Mouse (Mus musculus) thymus, adult 2 months (tissue): ENCODE measurements at regions not wholly inside any gene's neighbourhood (a gene's known extent, or its start where the extent isn't known, plus 50 kb on each side); places are given as distances from the start of the nearest gene placed in this dataset.

Experiments used
- DNase-seq: peaks from one replicate; pipeline ENCODE4 v3.0.0; 2021
- H3K27ac ChIP-seq: fragments of 200-500 bp; 2 replicates; pipeline ENCODE4 v1.5.1; 2012; ENCODE audit warnings: low read length, control low read depth; ENCODE audit not compliant: control insufficient read depth, insufficient read depth
- H3K27me3 ChIP-seq: fragments of 200-500 bp; 2 replicates; pipeline ENCODE4 v1.6.1; 2012; ENCODE audit warnings: mild to moderate bottlenecking, low read length, moderate library complexity, mixed read lengths; ENCODE audit not compliant: control insufficient read depth, insufficient read depth
- H3K36me3 ChIP-seq: fragments of 200-500 bp; 2 replicates; pipeline ENCODE4 v1.6.1; 2012; ENCODE audit warnings: mild to moderate bottlenecking, low read length, moderate library complexity; ENCODE audit not compliant: control insufficient read depth, insufficient read depth
- H3K4me1 ChIP-seq: fragments of 200-500 bp; replicated peaks from 2 replicates; pipeline ENCODE4 v1.6.1; 2012; ENCODE audit warnings: low read length; ENCODE audit not compliant: control insufficient read depth, insufficient read depth
- H3K4me3 ChIP-seq: fragments of 200-500 bp; 2 replicates; pipeline ENCODE4 v1.5.1; 2012; ENCODE audit warnings: mild to moderate bottlenecking, low read length, control low read depth, moderate library complexity; ENCODE audit not compliant: control insufficient read depth, insufficient read depth
- CTCF ChIP-seq: fragments of 200-500 bp; IDR thresholded peaks from 2 replicates; pipeline ENCODE4 v1.5.1; 2012; ENCODE audit warnings: mild to moderate bottlenecking, control low read depth, low read length, moderate library complexity, borderline replicate concordance; ENCODE audit not compliant: control insufficient read depth, poor library complexity, insufficient read depth; ENCODE audit errors: extremely low read depth
- POLR2A ChIP-seq: fragments of 200-500 bp; IDR thresholded peaks from 2 replicates; pipeline ENCODE4 v1.6.1; 2012; ENCODE audit warnings: mild to moderate bottlenecking, low read length, control low read depth, moderate library complexity; ENCODE audit not compliant: control insufficient read depth, poor library complexity, insufficient read depth; ENCODE audit errors: extremely low read depth
- WGBS: fragments of 180-500 bp; shearing (Covaris S2); methylation state at CpG from one replicate; pipeline ENCODE4 v1.1.7; 2018; 5-methylcytosine and 5-hydroxymethylcytosine counted together

DNA sequence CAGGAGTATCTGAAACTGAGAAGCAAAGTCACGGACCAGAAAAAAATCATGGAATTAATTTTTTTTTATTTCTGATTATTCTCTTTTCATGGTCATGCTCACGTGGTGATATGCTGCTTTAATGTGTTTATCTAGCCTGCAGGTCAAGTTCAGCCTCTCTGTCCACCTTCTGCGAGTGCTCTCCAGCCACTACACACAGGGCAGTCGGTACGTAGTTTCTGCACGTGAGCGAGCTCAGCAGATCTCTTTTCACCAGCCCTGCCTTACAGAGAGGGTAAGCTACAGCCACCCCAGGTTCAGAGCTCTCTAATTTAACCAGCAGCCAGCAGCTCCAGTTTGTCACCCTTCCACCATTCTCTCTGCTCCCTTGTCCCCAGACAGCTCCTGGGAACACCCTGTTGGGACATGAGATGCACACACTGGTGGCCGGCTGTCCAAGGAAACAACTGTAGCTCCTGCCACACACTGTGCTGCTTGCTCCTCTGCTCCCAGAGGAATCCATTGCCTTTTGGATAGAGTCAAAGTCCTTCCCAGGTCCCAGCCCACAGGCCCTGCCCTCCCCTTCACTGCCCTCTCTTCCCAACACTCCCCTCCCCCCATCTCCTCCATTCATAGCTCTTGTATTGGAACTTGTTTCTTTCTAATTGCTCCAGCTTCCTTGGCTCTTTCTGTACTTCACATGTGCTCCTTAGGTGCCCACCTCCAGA lies 97.7 kb upstream of the Sall1 start:
- 86% methylated on average over 8 of the region's 8 CpGs for WGBS
- no peaks in the 10 kb centered on the region for H3K36me3 ChIP-seq
- no peak for DNase-seq
- no peak overlapping the region for H3K4me3 ChIP-seq
- no peaks in the 10 kb centered on the region for H3K4me1 ChIP-seq
- no peaks in the 10 kb centered on the region for H3K27me3 ChIP-seq
- no peak for TF ChIP-seq CTCF
- no peak for TF ChIP-seq POLR2A
- no peak overlapping the region for H3K27ac ChIP-seq

DNA sequence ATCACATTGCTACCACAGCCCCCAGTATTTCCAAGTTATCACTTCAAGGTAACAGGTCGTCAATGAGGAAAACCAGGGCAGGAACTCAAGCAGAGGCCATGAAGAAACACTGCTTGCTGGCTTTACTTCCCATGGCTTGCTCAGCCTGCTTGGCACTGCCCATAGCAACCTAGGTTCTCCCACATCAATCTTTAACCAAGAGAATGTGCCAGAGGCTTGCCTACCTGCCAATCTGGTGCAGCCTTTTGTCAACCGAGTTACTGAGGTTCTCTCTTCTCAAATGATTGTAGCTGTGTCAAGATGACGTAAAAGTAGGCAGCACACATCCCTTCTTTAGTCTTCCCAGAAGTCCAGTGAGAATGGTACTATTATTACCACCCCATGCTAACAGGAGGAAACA lies 95.9 kb upstream of the Sall1 start:
- no peak for DNase-seq
- no peaks in the 10 kb centered on the region for H3K27me3 ChIP-seq

DNA sequence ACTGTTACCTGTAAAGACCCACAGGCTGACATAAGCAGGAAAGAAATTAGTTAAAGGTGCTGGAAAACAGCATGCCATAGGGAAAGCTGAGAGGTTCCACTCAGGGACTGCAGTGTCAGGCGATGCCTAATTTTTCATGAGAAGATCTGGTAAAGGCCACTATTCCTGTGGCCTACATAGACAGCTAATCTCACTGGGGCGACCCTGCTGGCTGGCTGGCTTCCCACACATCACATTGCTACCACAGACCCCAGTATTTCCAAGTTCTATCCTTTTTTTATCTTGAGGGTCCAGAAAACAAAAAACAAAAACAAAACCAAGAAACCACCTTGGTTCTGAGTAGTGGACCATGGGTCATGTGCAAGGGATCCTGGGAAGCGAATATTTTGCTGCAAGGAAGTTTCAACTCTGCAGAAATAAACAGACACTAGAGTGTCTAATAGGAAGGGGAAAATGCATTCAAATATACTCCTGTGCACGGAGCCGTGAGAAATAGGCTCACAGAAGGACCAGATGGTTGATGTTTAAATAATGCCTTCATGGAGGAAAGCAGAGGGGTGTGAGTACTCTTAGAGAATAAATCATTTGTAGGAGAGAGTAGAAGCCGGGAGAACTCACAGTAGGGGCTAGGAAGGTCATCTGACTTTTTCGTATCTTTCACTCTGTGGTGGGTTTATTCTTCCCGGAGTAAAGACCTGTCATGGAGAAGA lies 94.6 kb upstream of the Sall1 start:
- no peaks in the 10 kb centered on the region for H3K27me3 ChIP-seq
- no peaks in the 10 kb centered on the region for H3K36me3 ChIP-seq
- TF ChIP-seq POLR2A (no peak), CTCF (no peak)
- WGBS, result 90% methylated on average over 8 of the region's 8 CpGs
- H3K4me3 ChIP-seq, result no peak overlapping the region
- no peak overlapping the region for H3K27ac ChIP-seq
- no peaks in the 10 kb centered on the region for H3K4me1 ChIP-seq
- DNase-seq, result no peak

More for the DNA sequence above, 95.9 kb upstream of the Sall1 start:
- WGBS, result 59% methylated on average over 3 of the region's 3 CpGs
- Histone ChIP-seq H3K4me3 (no peak overlapping the region), H3K27ac (no peak overlapping the region), H3K4me1 (no peaks in the 10 kb centered on the region), H3K36me3 (no peaks in the 10 kb centered on the region)
- TF ChIP-seq POLR2A (no peak), CTCF (no peak)

DNA sequence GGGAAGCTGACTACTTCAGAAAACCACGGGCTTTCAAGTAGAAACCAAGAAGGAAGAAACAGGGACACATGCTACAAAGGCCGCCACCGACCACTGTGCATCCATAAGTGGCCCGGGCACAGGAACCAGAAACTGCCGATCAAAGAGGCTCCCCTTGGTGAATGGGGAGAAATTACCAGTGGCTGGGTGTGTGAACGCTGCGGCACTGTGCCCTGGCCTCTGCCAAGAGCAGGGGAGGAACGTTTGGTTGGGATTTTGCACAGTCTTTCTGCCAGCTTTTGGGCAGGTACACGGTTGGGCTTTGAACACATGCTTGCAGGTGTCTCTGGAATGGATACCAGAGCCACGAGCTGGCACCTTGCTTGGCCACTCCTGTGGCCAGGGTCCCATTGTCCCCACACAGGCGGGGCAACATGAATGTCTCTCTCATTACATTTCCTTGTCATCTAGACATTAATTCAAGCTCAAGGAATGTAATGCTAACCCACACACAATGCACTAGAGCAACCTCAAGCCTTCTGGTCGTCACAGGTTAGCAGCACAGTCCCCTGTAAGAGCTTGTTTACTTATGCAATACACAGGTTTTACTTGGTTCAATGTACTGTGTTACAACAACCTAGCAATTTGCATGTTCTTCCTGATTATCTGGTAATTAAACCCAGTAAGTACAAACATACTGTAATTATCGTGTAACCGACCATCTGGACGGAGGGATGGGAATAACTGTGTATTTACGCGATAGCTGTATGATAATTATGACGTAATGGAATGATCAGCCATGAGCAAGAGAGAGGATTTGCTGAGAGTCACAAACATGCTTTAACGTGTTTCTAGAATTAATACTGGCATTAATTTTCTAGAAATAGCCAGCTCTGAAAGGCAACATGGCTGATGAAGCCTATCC lies 90.9 kb upstream of the Sall1 start:
- 72% methylated on average over 19 of the region's 19 CpGs for WGBS
- no peaks in the 10 kb centered on the region for H3K4me1 ChIP-seq
- TF ChIP-seq CTCF, result no peak
- no peak for TF ChIP-seq POLR2A
- no peak for DNase-seq
- H3K4me3 ChIP-seq, result no peak overlapping the region
- H3K36me3 ChIP-seq, result no peaks in the 10 kb centered on the region
- no peak overlapping the region for H3K27ac ChIP-seq
- H3K27me3 ChIP-seq, result no peaks in the 10 kb centered on the region

DNA sequence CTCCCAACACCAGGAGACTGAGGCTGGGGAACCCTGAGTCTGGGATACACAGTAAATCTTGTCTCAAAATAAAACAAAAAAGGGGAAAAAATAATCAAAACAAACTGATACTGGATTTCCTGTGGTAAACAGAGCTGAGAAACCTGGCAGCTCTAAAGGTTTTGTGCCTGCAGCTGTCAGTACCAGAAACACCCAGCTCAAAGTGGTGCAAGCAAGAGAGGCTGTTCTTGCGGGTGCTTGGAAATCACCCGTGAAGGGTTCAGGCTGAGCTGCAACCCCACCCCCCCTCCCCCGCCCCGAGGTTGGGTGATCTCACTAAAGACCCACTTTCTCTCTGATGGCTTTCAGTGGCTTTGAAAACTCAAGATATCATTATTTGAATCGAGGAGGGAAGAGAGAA lies 90.1 kb upstream of the Sall1 start:
- Histone ChIP-seq H3K36me3 (no peaks in the 10 kb centered on the region), H3K4me1 (no peaks in the 10 kb centered on the region), H3K27ac (no peak overlapping the region), H3K27me3 (no peaks in the 10 kb centered on the region), H3K4me3 (no peak overlapping the region)
- TF ChIP-seq CTCF, result no peak
- TF ChIP-seq POLR2A, result no peak
- 51% methylated on average over 5 of the region's 5 CpGs for WGBS
- DNase-seq, result no peak

DNA sequence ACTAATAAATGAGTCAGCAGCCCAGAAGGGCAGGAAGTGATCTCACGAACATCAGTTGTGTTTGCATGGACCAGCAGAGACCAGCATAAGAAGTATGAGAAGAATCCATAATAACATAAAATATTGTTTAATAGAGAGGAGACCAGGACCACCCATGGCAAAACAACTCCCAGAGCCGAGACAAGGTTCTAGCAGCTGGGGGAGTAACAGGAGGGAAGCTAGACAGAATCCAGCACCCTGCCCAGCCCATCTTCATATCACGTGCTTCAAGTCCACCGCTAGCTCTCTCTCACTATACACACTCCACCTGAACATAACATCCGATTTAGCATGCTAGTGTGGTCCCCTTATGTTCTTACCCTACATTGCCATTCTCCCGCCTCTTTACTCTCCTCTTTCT lies 77.1 kb upstream of the Sall1 start:
- Histone ChIP-seq H3K36me3 (no peaks in the 10 kb centered on the region), H3K4me1 (no peaks in the 10 kb centered on the region), H3K27me3 (no peaks in the 10 kb centered on the region), H3K27ac (no peak overlapping the region), H3K4me3 (no peak overlapping the region)
- no peak for DNase-seq
- WGBS, result 82% methylated on average over 6 of the region's 6 CpGs
- no peak for TF ChIP-seq POLR2A
- no peak for TF ChIP-seq CTCF
